ENCODE assay signal across 8 mouse cellular contexts in the genomic region with DNA sequence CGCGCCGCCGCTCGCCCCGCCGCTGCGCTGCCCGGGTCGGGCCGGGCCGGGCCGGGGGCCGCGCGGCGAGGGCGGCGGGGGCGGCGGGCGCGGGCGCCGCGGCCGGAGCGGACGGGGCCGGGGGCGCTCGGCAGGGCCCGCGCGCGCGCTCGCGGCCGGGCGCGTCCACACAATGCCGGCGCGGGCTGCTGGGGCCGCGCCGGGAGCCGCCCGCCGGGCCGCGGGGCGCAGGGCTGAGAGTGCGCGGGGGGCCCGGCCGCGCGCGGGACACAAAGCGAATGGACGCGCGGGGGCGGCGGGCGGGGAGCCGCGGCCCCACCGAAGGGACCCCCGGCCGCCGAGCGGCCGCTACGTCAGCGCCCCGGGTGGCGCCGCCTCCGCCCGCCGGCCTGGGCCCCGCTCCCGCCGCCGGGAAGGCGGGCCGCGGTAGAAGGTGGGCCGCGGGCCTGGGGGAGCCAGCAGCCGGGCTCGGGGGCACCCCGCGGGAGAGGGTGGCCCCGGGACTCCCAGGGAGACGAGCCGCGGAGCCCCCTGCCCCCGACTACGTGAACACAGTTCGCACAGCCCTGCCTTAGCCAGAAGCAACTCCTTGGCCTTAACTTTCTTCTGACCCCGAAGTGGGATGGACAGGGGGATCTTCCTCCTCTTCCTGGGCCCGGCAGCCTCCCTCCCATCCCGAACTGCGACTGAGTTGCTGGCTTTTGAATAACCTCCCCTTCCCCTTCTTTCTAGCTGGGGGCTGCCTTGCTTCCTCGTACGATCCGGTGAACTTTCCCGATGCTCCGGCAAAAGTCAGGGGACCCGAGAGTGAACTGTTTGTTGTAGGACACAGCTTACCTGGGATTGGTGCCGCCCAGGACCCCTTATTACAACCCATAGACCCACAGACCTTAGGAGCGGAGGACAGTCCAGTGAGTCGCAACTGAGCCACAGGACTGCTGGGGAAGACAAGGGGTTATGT. TPM values are rescaled to one million over a fixed set of nuclear protein-coding genes. Genes with fewer than 3 reads are reported as not detected.
DNase-seq lines count a peak whose midpoint lies in the region; ATAC-seq and TF ChIP-seq lines count a peak whose summit lies in the region.

TSS of gene Phf2 (minus strand) at position 349 of the 961 bp plus-strand sequence.

- no peaks in the 10 kb centered on the region for H3K36me3 ChIP-seq in kidney, adult 2 months (ENCODE audit: control insufficient read depth, insufficient read depth, low read length)
- H3K36me3 ChIP-seq in forebrain, embryonic 15.5 days: no peaks in the 10 kb centered on the region
- H3K36me3 ChIP-seq in stomach, embryonic 16.5 days (ENCODE audit: control insufficient read depth, insufficient read depth, low read length): no peaks in the 10 kb centered on the region

- ATAC-seq in forebrain, embryonic 15.5 days (replicated peaks): peak; percentile 62
- ATAC-seq in hematopoietic stem cell, adult 5-6 weeks (replicated peaks in 1 of 2; ENCODE audit: insufficient read depth in 1 of 2, low FRiP score in 2 of 2, low TSS enrichment in 1 of 2, low read depth in 1 of 2, poor library complexity in 2 of 2, severe bottlenecking in 2 of 2): no peak
- peak; percentile 5; the same call in 1 of the 2 replicates for ATAC-seq in megakaryocyte progenitor cell, adult 5-6 weeks (replicated peaks; ENCODE audit: poor library complexity)
- peak; percentile 39; the same call in 1 of the 2 replicates for ATAC-seq in stomach, embryonic 16.5 days (ENCODE audit: insufficient read depth, low FRiP score)

- WGBS in kidney, adult 2 months: 12% methylated on average over 102 of the region's 117 CpGs
- 22% methylated on average over 107 of the region's 117 CpGs for WGBS in bone marrow, adult 2 months
- under 1% methylated on average over 65 of the region's 117 CpGs for WGBS in forebrain, embryonic 15.5 days
- WGBS in stomach, embryonic 16.5 days: under 1% methylated on average over 68 of the region's 117 CpGs

- H3K4me1 ChIP-seq in kidney, adult 2 months (ENCODE audit: control insufficient read depth, insufficient read depth, low read length): peaks cover 12% of the 10 kb centered on the region
- peaks cover 2% of the 10 kb centered on the region; the same call in 1 of the 2 replicates for H3K4me1 ChIP-seq in bone marrow, adult 2 months (ENCODE audit: control insufficient read depth, insufficient read depth, low read length)
- peaks cover 31% of the 10 kb centered on the region for H3K4me1 ChIP-seq in forebrain, embryonic 15.5 days
- H3K4me1 ChIP-seq in stomach, embryonic 16.5 days (ENCODE audit: control insufficient read depth, insufficient read depth, low read length): peaks cover 40% of the 10 kb centered on the region

- intact Hi-C loops in left cerebral cortex, postnatal 25 days (cut with DNase I): no loop called here

- no peaks in the 10 kb centered on the region for H3K9me3 ChIP-seq in forebrain, embryonic 15.5 days
- H3K9me3 ChIP-seq in stomach, embryonic 16.5 days (replicated peaks; ENCODE audit: control insufficient read depth, low read length): no peaks in the 10 kb centered on the region

- DNase-seq in kidney, adult 2 months: peak; percentile 47
- DNase-seq in kidney, adult 8-10 months: no peak
- no peak for DNase-seq in left cerebral cortex, postnatal 25 days (ENCODE audit: low spot score in 2 of 2)

- peak within 1 kb of the TSS; percentile 98 for H3K9ac ChIP-seq in forebrain, embryonic 15.5 days (replicated peaks)
- H3K9ac ChIP-seq in stomach, embryonic 16.5 days (ENCODE audit: low read length): peak within 1 kb of the TSS; percentile 99

- H3K27me3 ChIP-seq in kidney, adult 2 months (replicated peaks; ENCODE audit: control insufficient read depth, insufficient read depth, low read length): no peaks in the 10 kb centered on the region
- no peaks in the 10 kb centered on the region for H3K27me3 ChIP-seq in forebrain, embryonic 15.5 days
- H3K27me3 ChIP-seq in stomach, embryonic 16.5 days (ENCODE audit: control insufficient read depth, insufficient read depth, low read length): no peaks in the 10 kb centered on the region

- TF ChIP-seq CTCF in kidney, adult 2 months (conservative IDR thresholded peaks at IDR 0.05; ENCODE audit: insufficient read depth, insufficient read length, low read depth, low read length): no peak
- no peak for TF ChIP-seq CTCF in bone marrow, adult 2 months (IDR thresholded peaks at IDR 0.05; ENCODE audit: control insufficient read depth, insufficient read depth, low read length)

- H3K4me2 ChIP-seq in forebrain, embryonic 15.5 days (replicated peaks): peak within 1 kb of the TSS; percentile 85
- H3K4me2 ChIP-seq in stomach, embryonic 16.5 days (ENCODE audit: low read depth, low read length): peak within 1 kb of the TSS; percentile 87

- TF ChIP-seq POLR2A in kidney, adult 2 months (IDR thresholded peaks at IDR 0.05; ENCODE audit: low read depth, low read length): peak; percentile 18
- TF ChIP-seq POLR2A in bone marrow, adult 2 months (IDR thresholded peaks at IDR 0.05; ENCODE audit: borderline replicate concordance, control insufficient read depth, low read depth, low read length): 0 out of 2 replicates have a peak, but pooled peaks have one; percentile 28

- peak within 1 kb of the TSS; percentile 84 for H3K27ac ChIP-seq in kidney, adult 2 months (ENCODE audit: insufficient read depth, low read depth, low read length)
- peak within 1 kb of the TSS; percentile 80 for H3K27ac ChIP-seq in bone marrow, adult 2 months (ENCODE audit: control insufficient read depth, insufficient read depth, low read depth, low read length, poor library complexity)
- H3K27ac ChIP-seq in forebrain, embryonic 15.5 days (replicated peaks): peak within 1 kb of the TSS; percentile 83
- H3K27ac ChIP-seq in stomach, embryonic 16.5 days (ENCODE audit: low read length): peak within 1 kb of the TSS; percentile 84

- H3K4me3 ChIP-seq in kidney, adult 2 months (ENCODE audit: insufficient read depth, low read depth, low read length): peak within 1 kb of the TSS; percentile 90
- H3K4me3 ChIP-seq in bone marrow, adult 2 months (replicated peaks; ENCODE audit: control insufficient read depth, low read depth, low read length): peak within 1 kb of the TSS; percentile 82
- peak within 1 kb of the TSS; percentile 97 for H3K4me3 ChIP-seq in forebrain, embryonic 15.5 days
- H3K4me3 ChIP-seq in stomach, embryonic 16.5 days (replicated peaks; ENCODE audit: low read length): peak within 1 kb of the TSS; percentile 80

RNA-seq across cellular contexts. Expression of gene Phf2, which starts in this region (rescaled TPM):
- polyA plus RNA-seq in kidney, adult 2 months (2012; rRNA removed): 12.2 and 15.2 TPM in 2 replicates
- polyA plus RNA-seq in bone marrow, adult 2 months (2011; ENCODE audit: insufficient read depth, insufficient read length, low replicate concordance, missing spikeins): 8.6 and 11.8 TPM in 2 replicates
- polyA plus RNA-seq in forebrain, embryonic 15.5 days (2015; fragmentation: Nextera tagmentation; extraction: Ambion mirVana): 10.5 and 11.5 TPM in 2 replicates
- total RNA-seq in hematopoietic stem cell, adult 5-6 weeks (2017): 10.6 and 12.8 TPM in 2 replicates
- 10 to 100 TPM; 32.8 to 33.0 TPM for total RNA-seq in left cerebral cortex, postnatal 25 days (2021)
- total RNA-seq in megakaryocyte progenitor cell, adult 5-6 weeks (2015): 21.6 and 22.1 TPM in 2 replicates
- 7.5 and 9.1 TPM in 2 replicates for total RNA-seq in megakaryocyte progenitor cell, adult 5-6 weeks (2017)
- 6.1 and 6.3 TPM in 2 replicates for polyA plus RNA-seq in stomach, embryonic 16.5 days (2015; fragmentation: Nextera tagmentation; extraction: Ambion mirVana)

Comparison
In these comparisons a context has a peak if more than half of its experiments do, and no peak if none do; other contexts are left out.
1. ATAC-seq: peak in forebrain, embryonic 15.5 days (single experiment), megakaryocyte progenitor cell, adult 5-6 weeks (single experiment) and stomach, embryonic 16.5 days (single experiment); none in hematopoietic stem cell, adult 5-6 weeks (0 of 2).
2. Peak in every context shown above with its lines, with median percentiles within 50 percentile points of each other: H3K27ac ChIP-seq and H3K4me3 ChIP-seq.